In the genomic region with DNA sequence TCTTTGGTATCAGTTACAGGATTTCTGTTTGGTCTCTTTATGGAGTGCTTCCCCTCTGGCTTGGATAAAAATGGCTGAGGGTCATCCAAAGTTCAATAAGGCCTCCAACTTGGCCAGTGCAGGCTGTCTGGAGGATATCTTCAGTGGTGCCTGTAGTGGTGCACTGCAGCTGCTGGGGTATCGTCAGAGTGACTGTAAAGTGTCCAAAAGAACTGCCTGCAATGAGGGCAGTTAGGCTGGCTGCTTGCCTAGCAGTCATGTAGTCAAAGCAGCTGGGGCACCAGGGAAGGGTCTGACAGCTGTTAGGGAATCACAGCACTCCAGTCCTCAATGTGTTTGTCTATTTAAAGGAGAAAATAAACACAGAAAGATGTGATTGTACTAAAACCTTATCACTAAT, we compare ENCODE assay signal across 12 mouse cellular contexts. TPM values are rescaled to one million over a fixed set of nuclear protein-coding genes. Genes with fewer than 3 reads are reported as not detected.
A peak's percentile ranks its signal among the peaks of the same experiment; 100 is the strongest.
DNase-seq lines count a peak whose midpoint lies in the region; ATAC-seq lines count a peak whose summit lies in the region.
"Had no signal": no experiment of that assay in that cellular context is flagged by ENCODE, and none has a peak within 500 bp of the region (broad histone marks: within the 10 kb centered on the region; RNA-seq: fewer than 3 reads in every experiment).

No protein-coding gene starts in this region.

- H3K27ac ChIP-seq in kidney, embryonic 15.5 days = peak overlapping the region; percentile 58; the same call in 1 of the 2 replicates
- no peak overlapping the region for H3K27ac ChIP-seq in embryonic facial prominence, embryonic 14.5 days (replicated peaks; ENCODE audit: low read depth, low read length)
- H3K27ac ChIP-seq in heart, embryonic 11.5 days (ENCODE audit: low read depth, low read length) = peak overlapping the region; percentile 51
- H3K27ac ChIP-seq: limb, embryonic 12.5 days; neural tube, embryonic 15.5 days had no signal

- no peak overlapping the region for H3K4me2 ChIP-seq in kidney, embryonic 15.5 days
- no peak overlapping the region for H3K4me2 ChIP-seq in embryonic facial prominence, embryonic 14.5 days (ENCODE audit: low read depth, low read length)
- H3K4me2 ChIP-seq in heart, embryonic 11.5 days = no peak overlapping the region
- H3K4me2 ChIP-seq: limb, embryonic 12.5 days; neural tube, embryonic 15.5 days had no signal

- no peak overlapping the region for H3K4me3 ChIP-seq in kidney, embryonic 15.5 days (replicated peaks)
- no peak overlapping the region for H3K4me3 ChIP-seq in embryonic facial prominence, embryonic 14.5 days (ENCODE audit: low read depth, low read length)
- no peak overlapping the region for H3K4me3 ChIP-seq in heart, embryonic 11.5 days (ENCODE audit: low read depth, low read length)
- H3K4me3 ChIP-seq: erythroblast, embryonic 14.5 days; limb, embryonic 12.5 days; megakaryocyte, embryonic 14.5 days; neural tube, embryonic 15.5 days had no signal

- H3K4me1 ChIP-seq in kidney, embryonic 15.5 days = peaks cover 14% of the 10 kb centered on the region; the same call in 1 of the 2 replicates
- H3K4me1 ChIP-seq in embryonic facial prominence, embryonic 14.5 days (ENCODE audit: control insufficient read depth, insufficient read depth, low read length) = peaks cover 11% of the 10 kb centered on the region; the same call in 1 of the 2 replicates
- peaks cover 16% of the 10 kb centered on the region for H3K4me1 ChIP-seq in heart, embryonic 11.5 days (ENCODE audit: control insufficient read depth, insufficient read depth, low read length)
- H3K4me1 ChIP-seq: limb, embryonic 12.5 days had no signal

- DNase-seq in kidney, adult 9 months = no peak
- DNase-seq in embryonic facial prominence, embryonic 14.5 days (ENCODE audit: low spot score) = peak; percentile 90
- DNase-seq in lung, postnatal 14 days = peak; percentile 46
- DNase-seq in cerebellum, adult 9-10 months = no peak
- DNase-seq: thymus, postnatal 36 days had no signal

- peaks cover 5% of the 10 kb centered on the region; the same call in 1 of the 2 replicates for H3K9me3 ChIP-seq in kidney, embryonic 15.5 days (replicated peaks)
- H3K9me3 ChIP-seq in embryonic facial prominence, embryonic 14.5 days (ENCODE audit: control insufficient read depth, low read length) = peaks cover 15% of the 10 kb centered on the region; the same call in 1 of the 2 replicates
- H3K9me3 ChIP-seq in heart, embryonic 11.5 days (replicated peaks; ENCODE audit: control insufficient read depth, low read length) = 0 out of 2 replicates have a peak, but pooled peaks cover 3% of the 10 kb centered on the region

- no peak for ATAC-seq in kidney, embryonic 15.5 days (replicated peaks; ENCODE audit: low FRiP score)
- peak; percentile 91 for ATAC-seq in embryonic facial prominence, embryonic 14.5 days (ENCODE audit: low read depth)
- ATAC-seq in heart, embryonic 11.5 days (replicated peaks; ENCODE audit: insufficient number of reproducible peaks, low FRiP score, low TSS enrichment) = no peak
- ATAC-seq in inflammation-experienced regulatory T-cells, adult 6 months = no peak

- 27% methylated on average over 1 of the region's 1 CpGs for WGBS in kidney, embryonic 15.5 days
- WGBS in embryonic facial prominence, embryonic 14.5 days = 32% methylated on average over 1 of the region's 1 CpGs
- 14% methylated on average over 1 of the region's 1 CpGs for WGBS in heart, embryonic 11.5 days (ENCODE audit: insufficient replicate concordance)

- no peaks in the 10 kb centered on the region for H3K36me3 ChIP-seq in kidney, embryonic 15.5 days
- H3K36me3 ChIP-seq in embryonic facial prominence, embryonic 14.5 days (ENCODE audit: control insufficient read depth, insufficient read depth, low read length) = no peaks in the 10 kb centered on the region
- H3K36me3 ChIP-seq in heart, embryonic 11.5 days (ENCODE audit: control insufficient read depth, insufficient read depth, low read length) = no peaks in the 10 kb centered on the region
- H3K36me3 ChIP-seq: limb, embryonic 12.5 days; neural tube, embryonic 15.5 days had no signal

- H3K9ac ChIP-seq in kidney, embryonic 15.5 days = no peak overlapping the region
- H3K9ac ChIP-seq in embryonic facial prominence, embryonic 14.5 days (ENCODE audit: low read depth, low read length) = no peak overlapping the region
- H3K9ac ChIP-seq in heart, embryonic 11.5 days (ENCODE audit: low read depth, low read length) = no peak overlapping the region
- H3K9ac ChIP-seq: limb, embryonic 12.5 days; neural tube, embryonic 15.5 days had no signal

- H3K27me3 ChIP-seq in kidney, embryonic 15.5 days = no peaks in the 10 kb centered on the region
- no peaks in the 10 kb centered on the region for H3K27me3 ChIP-seq in embryonic facial prominence, embryonic 14.5 days (replicated peaks; ENCODE audit: control insufficient read depth, insufficient read depth, low read length)
- no peaks in the 10 kb centered on the region for H3K27me3 ChIP-seq in heart, embryonic 11.5 days (ENCODE audit: control insufficient read depth, insufficient read depth, low read length)
- H3K27me3 ChIP-seq: limb, embryonic 12.5 days; megakaryocyte, embryonic 14.5 days; neural tube, embryonic 15.5 days had no signal

RNA-seq across cellular contexts. Expression of gene Klf3, which starts 36.9 kb away (rescaled TPM):
- 62.2 and 63.6 TPM in 2 replicates for polyA plus RNA-seq in kidney, embryonic 15.5 days (2015; fragmentation: Nextera tagmentation; extraction: Ambion mirVana)
- 58.5 and 65.5 TPM in 2 replicates for polyA plus RNA-seq in embryonic facial prominence, embryonic 14.5 days (2014; fragmentation: Nextera tagmentation; extraction: Ambion mirVana)
- 47.3 and 58.9 TPM in 2 replicates for polyA plus RNA-seq in heart, embryonic 11.5 days (2014; fragmentation: Nextera tagmentation; extraction: Ambion mirVana)
- polyA plus RNA-seq in inflammation-experienced regulatory T-cells, adult 6 months (2017; shearing (Covaris generic)) = 10 to 100 TPM; 46.7 to 93.5 (median 83.6) TPM

Comparison
In these comparisons a context has a peak if more than half of its experiments do, and no peak if none do; other contexts are left out.
1. DNase-seq: peak in embryonic facial prominence, embryonic 14.5 days (single experiment) and lung, postnatal 14 days (single experiment); none in kidney, adult 9 months (single experiment) and cerebellum, adult 9-10 months (single experiment).